Mouse (Mus musculus): Measurements from ENCODE around the gene 2010111I01Rik. TPM values are rescaled to one million over a fixed set of nuclear protein-coding genes. Genes with fewer than 3 reads are reported as not detected.

2010111I01Rik gene
- polyA plus RNA-seq, 1 experiment, result 63.6 TPM

- no peaks in the 10 kb centered on the region for H3K9me3 ChIP-seq (replicated peaks; ENCODE audit: control insufficient read depth, insufficient read depth, low read length, poor library complexity, severe bottlenecking)
- H3K27ac ChIP-seq (ENCODE audit: insufficient read depth, low read length), result peak overlapping the region; percentile 99
- H3K27me3 ChIP-seq (ENCODE audit: control insufficient read depth, insufficient read depth, low read length, poor library complexity, severe bottlenecking), result no peaks in the 10 kb centered on the region
- no peak for TF ChIP-seq CTCF (IDR thresholded peaks at IDR 0.05; ENCODE audit: low read depth, low read length)
- peak; percentile 90 for TF ChIP-seq POLR2A (IDR thresholded peaks at IDR 0.05; ENCODE audit: insufficient read depth, low read length)
- peak; percentile 94 for TF ChIP-seq EP300 (IDR thresholded peaks at IDR 0.05; ENCODE audit: insufficient read depth, low read depth, low read length)
- H3K4me1 ChIP-seq (ENCODE audit: control insufficient read depth, insufficient read depth, low read length), result peaks cover 4% of the 10 kb centered on the region
- H3K4me3 ChIP-seq (ENCODE audit: low read depth, low read length), result peak overlapping the region; percentile 89
- 0 out of 2 replicates have a peak, but pooled peaks cover 3% of the 10 kb centered on the region for H3K36me3 ChIP-seq (ENCODE audit: control insufficient read depth, insufficient read depth, low read length, poor library complexity, severe bottlenecking)
- peak overlapping the region; percentile 55 for H3K9ac ChIP-seq (ENCODE audit: low read depth, poor library complexity, severe bottlenecking)
These were observed 308.0 kb downstream of the 2010111I01Rik start for GRCm38 (mm10) chr13:63272602-63273229.

- Histone ChIP-seq H3K9me3 (replicated peaks; ENCODE audit: control insufficient read depth, insufficient read depth, low read length, poor library complexity, severe bottlenecking) (no peaks in the 10 kb centered on the region), H3K4me3 (ENCODE audit: low read depth, low read length) (peak overlapping the region; percentile 43), H3K27me3 (ENCODE audit: control insufficient read depth, insufficient read depth, low read length, poor library complexity, severe bottlenecking) (no peaks in the 10 kb centered on the region), H3K27ac (ENCODE audit: insufficient read depth, low read length) (peak overlapping the region; percentile 86), H3K4me1 (ENCODE audit: control insufficient read depth, insufficient read depth, low read length) (peaks cover 5% of the 10 kb centered on the region), H3K9ac (ENCODE audit: low read depth, poor library complexity, severe bottlenecking) (peak overlapping the region; percentile 55), H3K36me3 (ENCODE audit: control insufficient read depth, insufficient read depth, low read length, poor library complexity, severe bottlenecking) (peaks cover 3% of the 10 kb centered on the region; the same call in 1 of the 2 replicates)
- TF ChIP-seq EP300 (IDR thresholded peaks at IDR 0.05; ENCODE audit: insufficient read depth, low read depth, low read length) (peak; percentile 95), POLR2A (IDR thresholded peaks at IDR 0.05; ENCODE audit: insufficient read depth, low read length) (no peak)
These were observed 309.2 kb downstream of the 2010111I01Rik start for GRCm38 (mm10) chr13:63273859-63274258.

- Histone ChIP-seq H3K9ac (ENCODE audit: low read depth, poor library complexity, severe bottlenecking) (peak overlapping the region; percentile 44), H3K4me3 (ENCODE audit: low read depth, low read length) (peak overlapping the region; percentile 19; the same call in 1 of the 2 replicates)
These were observed 309.9 kb downstream of the 2010111I01Rik start for GRCm38 (mm10) chr13:63274488-63275166.

DNA sequence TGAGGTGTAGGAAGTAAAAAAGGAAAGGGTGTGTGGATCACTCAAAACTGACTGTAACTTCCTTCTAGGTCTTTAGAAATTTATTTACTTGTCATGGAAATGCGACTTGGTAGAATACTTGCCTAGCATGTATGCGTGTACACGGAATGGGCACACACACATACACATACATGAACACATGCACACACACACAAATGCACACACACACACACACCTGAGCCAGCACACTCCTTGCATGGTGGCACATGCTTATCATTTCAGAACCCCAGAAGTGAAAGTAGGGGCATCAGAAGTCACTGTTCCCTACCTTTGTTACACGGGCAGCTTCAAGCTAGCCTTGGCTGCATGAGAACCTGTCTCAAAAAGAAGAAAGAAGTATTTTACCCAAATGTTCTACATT, 311.7 kb downstream of the 2010111I01Rik start:
- Histone ChIP-seq H3K27me3 (ENCODE audit: control insufficient read depth, insufficient read depth, low read length, poor library complexity, severe bottlenecking) (no peaks in the 10 kb centered on the region), H3K4me1 (ENCODE audit: control insufficient read depth, insufficient read depth, low read length) (peaks cover 9% of the 10 kb centered on the region), H3K4me3 (ENCODE audit: low read depth, low read length) (no peak overlapping the region), H3K36me3 (ENCODE audit: control insufficient read depth, insufficient read depth, low read length, poor library complexity, severe bottlenecking) (peaks cover 3% of the 10 kb centered on the region; the same call in 1 of the 2 replicates), H3K27ac (ENCODE audit: insufficient read depth, low read length) (no peak overlapping the region), H3K9ac (ENCODE audit: low read depth, poor library complexity, severe bottlenecking) (no peak overlapping the region), H3K9me3 (replicated peaks; ENCODE audit: control insufficient read depth, insufficient read depth, low read length, poor library complexity, severe bottlenecking) (no peaks in the 10 kb centered on the region)
- no peak for TF ChIP-seq EP300 (IDR thresholded peaks at IDR 0.05; ENCODE audit: insufficient read depth, low read depth, low read length)
- no peak for TF ChIP-seq CTCF (IDR thresholded peaks at IDR 0.05; ENCODE audit: low read depth, low read length)
- TF ChIP-seq POLR2A (IDR thresholded peaks at IDR 0.05; ENCODE audit: insufficient read depth, low read length), result no peak

More at GRCm38 (mm10) chr13:63274488-63275166, 309.9 kb downstream of the 2010111I01Rik start:
- peaks cover 7% of the 10 kb centered on the region for H3K4me1 ChIP-seq (ENCODE audit: control insufficient read depth, insufficient read depth, low read length)
- peaks cover 3% of the 10 kb centered on the region; the same call in 1 of the 2 replicates for H3K36me3 ChIP-seq (ENCODE audit: control insufficient read depth, insufficient read depth, low read length, poor library complexity, severe bottlenecking)
- H3K27ac ChIP-seq (ENCODE audit: insufficient read depth, low read length), result peak overlapping the region; percentile 86
- TF ChIP-seq CTCF (IDR thresholded peaks at IDR 0.05; ENCODE audit: low read depth, low read length) (no peak), POLR2A (IDR thresholded peaks at IDR 0.05; ENCODE audit: insufficient read depth, low read length) (no peak), EP300 (IDR thresholded peaks at IDR 0.05; ENCODE audit: insufficient read depth, low read depth, low read length) (no peak)
- no peaks in the 10 kb centered on the region for H3K9me3 ChIP-seq (replicated peaks; ENCODE audit: control insufficient read depth, insufficient read depth, low read length, poor library complexity, severe bottlenecking)
- H3K27me3 ChIP-seq (ENCODE audit: control insufficient read depth, insufficient read depth, low read length, poor library complexity, severe bottlenecking), result no peaks in the 10 kb centered on the region

GRCm38 (mm10) chr13:63277316-63277715, 312.6 kb downstream of the 2010111I01Rik start:
- H3K4me3 ChIP-seq (ENCODE audit: low read depth, low read length), result no peak overlapping the region
- H3K27me3 ChIP-seq (ENCODE audit: control insufficient read depth, insufficient read depth, low read length, poor library complexity, severe bottlenecking), result no peaks in the 10 kb centered on the region
- peaks cover 9% of the 10 kb centered on the region for H3K4me1 ChIP-seq (ENCODE audit: control insufficient read depth, insufficient read depth, low read length)
- no peaks in the 10 kb centered on the region for H3K9me3 ChIP-seq (replicated peaks; ENCODE audit: control insufficient read depth, insufficient read depth, low read length, poor library complexity, severe bottlenecking)
- no peak for TF ChIP-seq CTCF (IDR thresholded peaks at IDR 0.05; ENCODE audit: low read depth, low read length)
- TF ChIP-seq EP300 (IDR thresholded peaks at IDR 0.05; ENCODE audit: insufficient read depth, low read depth, low read length), result no peak
- no peak for TF ChIP-seq POLR2A (IDR thresholded peaks at IDR 0.05; ENCODE audit: insufficient read depth, low read length)
- peaks cover 8% of the 10 kb centered on the region; the same call in 1 of the 2 replicates for H3K36me3 ChIP-seq (ENCODE audit: control insufficient read depth, insufficient read depth, low read length, poor library complexity, severe bottlenecking)
- H3K9ac ChIP-seq (ENCODE audit: low read depth, poor library complexity, severe bottlenecking), result no peak overlapping the region
- no peak overlapping the region for H3K27ac ChIP-seq (ENCODE audit: insufficient read depth, low read length)
